Mouse (Mus musculus) liver, embryonic 14.5 days (tissue): ENCODE results near the gene Nbr1. TPM values are rescaled to one million over a fixed set of nuclear protein-coding genes. Genes with fewer than 3 reads are reported as not detected.

Experiments
- ATAC-seq: fragments of 200-750 bp; cut with Nextera tagmentation; 2 replicates; pipeline ENCODE4 v1.8.0; 2017; ENCODE audit warnings: moderate number of reproducible peaks, mild to moderate bottlenecking, moderate library complexity; ENCODE audit not compliant: insufficient read depth
- DNase-seq, 3 experiments: peaks; one replicate each; pipeline ENCODE4 v3.0.0-alpha.2; 2012 to 2013; ENCODE audit warnings: low read depth in 3 of 3, low spot score in 3 of 3
- H3K27ac ChIP-seq: fragments of 300-500 bp; sonication (generic); 2 replicates; pipeline ENCODE4 v1.5.1; 2014; ENCODE audit warnings: moderate library complexity, mild to moderate bottlenecking, control low read depth, inconsistent platforms
- H3K27me3 ChIP-seq: fragments of 300-500 bp; sonication (generic); 2 replicates; pipeline ENCODE4 v1.6.1; 2014; ENCODE audit warnings: mild to moderate bottlenecking, low read length, moderate library complexity; ENCODE audit not compliant: control insufficient read depth, insufficient read depth
- H3K36me3 ChIP-seq: fragments of 300-500 bp; sonication (generic); replicated peaks from 2 replicates; pipeline ENCODE4 v1.6.1; 2014; ENCODE audit warnings: low read depth; ENCODE audit not compliant: control insufficient read depth, insufficient read depth
- H3K4me1 ChIP-seq, 2 experiments: fragments of 200-500 bp in 1 of 2; fragments of 300-500 bp in 1 of 2; sonication (generic) in 1 of 2; replicated peaks; 2 replicates each; pipeline ENCODE4 v1.6.1; 2012 to 2014; ENCODE audit warnings: antibody characterized with exemption in 1 of 2, inconsistent platforms in 1 of 2, low read length in 1 of 2; ENCODE audit not compliant: control insufficient read depth in 2 of 2, insufficient read depth in 2 of 2
- H3K4me2 ChIP-seq: fragments of 300-500 bp; sonication (generic); 2 replicates; pipeline ENCODE4 v1.6.1; 2014; ENCODE audit warnings: low read depth, mild to moderate bottlenecking, control low read depth, moderate library complexity
- H3K4me3 ChIP-seq, 2 experiments: fragments of 200-500 bp in 1 of 2; fragments of 300-500 bp in 1 of 2; sonication (generic) in 1 of 2; 2 replicates each; pipeline ENCODE4 v1.5.1; 2012 to 2014; ENCODE audit warnings: low read depth in 2 of 2, low read length in 2 of 2, mild to moderate bottlenecking in 2 of 2, control low read depth in 1 of 2, inconsistent platforms in 1 of 2, moderate library complexity in 1 of 2; ENCODE audit not compliant: insufficient read depth in 1 of 2
- H3K9ac ChIP-seq: fragments of 300-500 bp; sonication (generic); replicated peaks from 2 replicates; pipeline ENCODE4 v1.6.1; 2014; ENCODE audit warnings: mild to moderate bottlenecking, control low read depth, moderate library complexity
- H3K9me3 ChIP-seq: fragments of 300-500 bp; sonication (generic); 2 replicates; pipeline ENCODE4 v1.6.1; 2016; ENCODE audit warnings: low read length, mixed read lengths; ENCODE audit not compliant: control insufficient read depth
- CTCF ChIP-seq: IDR thresholded peaks from 2 replicates; pipeline ENCODE4 v1.5.1; 2016; ENCODE audit warnings: antibody characterized with exemption, low read depth, control low read depth
- EP300 ChIP-seq: IDR thresholded peaks from 2 replicates; pipeline ENCODE4 v1.6.1; 2016; ENCODE audit warnings: antibody characterized with exemption, low read depth
- whole genome bisulfite sequencing: fragments of 180-500 bp; shearing (Covaris S2); extraction: QIAGEN DNeasy Blood & Tissue Kit; methylation state at CpG from one replicate; pipeline ENCODE4 v1.1.7; 2014; ENCODE audit not compliant: insufficient replicate concordance; 5-methylcytosine and 5-hydroxymethylcytosine counted together
- polyA plus RNA-seq, 2 experiments: library from polyadenylated mRNA; depleted of rRNA in 1 of 2; stranded (reverse) in 1 of 2; unstranded in 1 of 2; fragments of >200 nt; fragmentation: Nextera tagmentation in 1 of 2; extraction: Ambion mirVana in 1 of 2; gene quantifications; 2 replicates each; pipeline versions ENCODE4 v1.2.1 to v1.2.3; 2012 to 2014

Nbr1 gene
- polyA plus RNA-seq, 2 experiments = 24.9 to 28.9 TPM

GRCm38 (mm10) chr11:101556954-101557353, 5.0 kb downstream of the Nbr1 start:
- peaks cover 38% of the 10 kb centered on the region for H3K36me3 ChIP-seq
- TF ChIP-seq CTCF (no peak), EP300 (no peak)
- peaks cover 0 to 6% of the 10 kb centered on the region in 2 experiments; a peak in 3 of 4 replicates for H3K4me1 ChIP-seq
- no peaks in the 10 kb centered on the region for H3K9me3 ChIP-seq
- H3K4me2 ChIP-seq = peak overlapping the region; percentile 1; the same call in 1 of the 2 replicates
- no peak for ATAC-seq
- H3K9ac ChIP-seq = no peak overlapping the region
- no peak for DNase-seq
- WGBS = 80% methylated on average over 2 of the region's 2 CpGs
- H3K27me3 ChIP-seq = no peaks in the 10 kb centered on the region
- H3K27ac ChIP-seq = no peak overlapping the region
- H3K4me3 ChIP-seq = no peak overlapping the region

GRCm38 (mm10) chr11:101562391-101562790, 10.4 kb downstream of the Nbr1 start:
- H3K4me2 ChIP-seq = no peak overlapping the region
- ATAC-seq = no peak
- WGBS = 12% methylated on average over 5 of the region's 5 CpGs
- peaks cover 60% of the 10 kb centered on the region for H3K36me3 ChIP-seq
- peak; percentile 46 to 63 (median 50) for DNase-seq
- no peaks in the 10 kb centered on the region for H3K4me1 ChIP-seq
- H3K9me3 ChIP-seq = no peaks in the 10 kb centered on the region
- no peak overlapping the region for H3K27ac ChIP-seq
- TF ChIP-seq CTCF (peak; percentile 92), EP300 (no peak)
- no peak overlapping the region for H3K4me3 ChIP-seq
- H3K9ac ChIP-seq = no peak overlapping the region
- no peaks in the 10 kb centered on the region for H3K27me3 ChIP-seq

- H3K4me1 ChIP-seq = no peaks in the 10 kb centered on the region
- no peaks in the 10 kb centered on the region for H3K27me3 ChIP-seq
- 83% methylated on average over 3 of the region's 3 CpGs for WGBS
- H3K27ac ChIP-seq = no peak overlapping the region
- TF ChIP-seq EP300 = no peak
- TF ChIP-seq CTCF = no peak
- ATAC-seq = no peak
- no peak overlapping the region for H3K4me2 ChIP-seq
- no peak overlapping the region for H3K9ac ChIP-seq
- no peak overlapping the region for H3K4me3 ChIP-seq
- peaks cover 84% of the 10 kb centered on the region for H3K36me3 ChIP-seq
- no peaks in the 10 kb centered on the region for H3K9me3 ChIP-seq
- no peak for DNase-seq
Measured at GRCm38 (mm10) chr11:101568421-101568820, 16.5 kb downstream of the Nbr1 start.

GRCm38 (mm10) chr11:101576116-101576515, 24.2 kb downstream of the Nbr1 start:
- no peak overlapping the region for H3K27ac ChIP-seq
- ATAC-seq (no peak), DNase-seq (no peak)
- WGBS = 81% methylated on average over 6 of the region's 6 CpGs
- no peak overlapping the region for H3K4me3 ChIP-seq
- H3K4me1 ChIP-seq = no peaks in the 10 kb centered on the region; a peak in 1 of 4 replicates
- H3K9ac ChIP-seq = no peak overlapping the region
- no peaks in the 10 kb centered on the region for H3K9me3 ChIP-seq
- H3K4me2 ChIP-seq = no peak overlapping the region
- TF ChIP-seq CTCF (peak; percentile 48), EP300 (no peak)
- H3K27me3 ChIP-seq = no peaks in the 10 kb centered on the region
- peaks cover 79% of the 10 kb centered on the region for H3K36me3 ChIP-seq

GRCm38 (mm10) chr11:101581081-101581764, 29.3 kb downstream of the Nbr1 start:
- peaks cover 5 to 7% of the 10 kb centered on the region in 2 experiments; a peak in 3 of 4 replicates for H3K4me1 ChIP-seq
- 56% methylated on average over 6 of the region's 6 CpGs for WGBS
- H3K9me3 ChIP-seq = no peaks in the 10 kb centered on the region
- no peak overlapping the region for H3K27ac ChIP-seq
- peak overlapping the region; percentile 84 for H3K4me2 ChIP-seq
- H3K36me3 ChIP-seq = peaks cover 37% of the 10 kb centered on the region
- TF ChIP-seq EP300 (no peak), CTCF (no peak)
- H3K27me3 ChIP-seq = no peaks in the 10 kb centered on the region
- ATAC-seq (no peak), DNase-seq (no peak)
- H3K9ac ChIP-seq = no peak overlapping the region
- H3K4me3 ChIP-seq = no peak overlapping the region
